Mouse (Mus musculus) right cerebral cortex, postnatal 10 days (tissue): ENCODE results near the gene Gm6370.
"Not testable (repeated sequence)": the region's sequence is repeated elsewhere in the genome, so short reads cannot be mapped to it uniquely, and the experiment has no call there.

Experiments
- DNase-seq, 2 experiments: peaks; one replicate each; pipeline ENCODE4 v3.0.0; 2021; ENCODE audit warnings: low spot score in 2 of 2

Gene Gm6370

DNA sequence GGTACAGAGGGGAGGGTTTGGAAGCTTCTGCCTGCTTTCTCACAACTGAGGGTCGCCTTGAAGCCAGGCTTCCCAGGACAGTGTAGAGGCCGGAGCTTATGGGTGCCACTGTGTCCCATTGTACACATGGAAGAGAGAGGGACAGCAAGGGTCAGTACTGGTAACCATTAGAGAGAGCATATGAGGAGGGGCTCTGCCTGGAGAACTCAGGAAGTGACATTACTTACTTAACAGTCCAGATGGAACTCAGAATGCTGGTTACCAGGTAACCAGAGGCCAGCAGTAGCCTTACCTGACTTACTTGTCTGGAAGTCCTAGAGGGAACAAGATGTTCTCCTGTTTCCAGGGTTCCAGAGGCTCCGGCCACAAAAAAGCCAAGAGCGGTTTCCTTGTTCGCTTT is at the start of gene Gm6370:
TSS of gene Gm6370 (plus strand) at position 301 of the 400 bp plus-strand sequence.
- DNase-seq, result not testable (repeated sequence)

DNA sequence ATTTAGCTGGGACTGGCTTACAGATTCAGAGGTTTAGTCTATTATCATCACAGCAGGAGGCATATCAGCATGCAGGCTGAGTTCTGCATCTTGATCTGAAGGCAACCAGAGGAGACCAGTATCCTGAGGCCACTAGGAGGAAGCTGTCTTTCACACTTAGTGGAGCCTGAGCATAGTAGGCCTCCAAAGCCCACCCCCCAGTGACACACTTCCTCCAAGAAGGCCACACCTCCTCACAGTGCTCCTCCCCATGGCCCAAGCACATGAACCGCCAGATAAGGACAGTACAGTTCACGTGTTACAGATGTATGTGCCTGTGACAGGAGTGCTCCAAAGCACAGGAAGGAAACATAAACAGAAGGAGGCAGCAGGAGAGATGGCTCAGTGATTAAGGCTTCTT is 48.4 kb upstream of the Gm6370 start:
- DNase-seq, result peak; percentile 12 to 13

DNA sequence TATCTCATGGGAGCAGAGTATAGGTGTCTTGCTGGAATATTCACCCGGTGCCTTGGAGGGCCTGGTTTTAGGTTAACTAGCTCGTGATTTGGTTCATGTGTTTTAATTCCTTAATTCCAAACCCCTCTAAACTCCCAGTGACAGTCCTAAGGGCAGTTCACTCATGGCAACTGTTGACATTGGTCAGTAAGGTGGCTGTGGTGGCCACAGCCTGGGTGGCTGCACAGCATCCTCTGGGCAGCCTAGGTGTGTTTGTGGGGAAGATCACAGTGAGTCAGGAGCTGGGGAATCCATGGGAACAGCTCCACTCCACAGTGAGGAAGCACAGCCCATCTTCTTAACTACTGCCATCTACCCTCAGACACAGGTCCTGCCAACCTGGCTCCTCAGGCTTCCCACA is 44.5 kb upstream of the Gm6370 start:
- peak in 1 of 2 experiments; percentile 11 for DNase-seq

DNA sequence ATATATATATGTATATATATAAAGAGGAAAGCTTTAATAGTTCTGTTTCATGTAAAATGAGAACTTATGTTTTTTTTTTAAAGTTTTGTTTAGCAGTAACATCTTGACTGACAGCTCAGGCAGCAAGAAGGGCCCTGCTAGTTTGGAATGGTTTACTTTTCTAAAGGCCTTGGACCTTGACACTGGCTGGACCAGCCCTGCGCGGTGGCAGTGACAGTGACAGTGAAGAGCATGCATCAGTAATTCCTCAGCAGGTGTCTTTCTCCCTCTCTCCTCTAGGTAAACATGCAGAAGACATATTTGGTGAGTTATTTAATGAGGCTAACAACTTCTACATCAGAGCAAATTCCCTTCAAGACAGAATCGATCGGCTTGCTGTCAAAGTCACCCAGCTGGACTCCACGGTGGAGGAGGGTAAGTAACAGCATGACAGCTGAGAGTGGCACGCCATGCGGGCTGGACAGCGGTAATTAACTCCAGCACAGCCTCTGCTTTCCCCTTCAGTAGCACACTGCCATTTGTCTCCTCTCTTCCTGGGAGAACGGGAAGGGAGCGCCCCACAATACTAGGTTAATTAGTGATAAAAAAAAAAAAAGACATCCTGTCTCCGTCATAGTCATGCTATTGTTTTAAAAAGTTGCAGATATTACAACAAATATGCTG is 39.4 kb upstream of the Gm6370 start:
- DNase-seq, result no peak

DNA sequence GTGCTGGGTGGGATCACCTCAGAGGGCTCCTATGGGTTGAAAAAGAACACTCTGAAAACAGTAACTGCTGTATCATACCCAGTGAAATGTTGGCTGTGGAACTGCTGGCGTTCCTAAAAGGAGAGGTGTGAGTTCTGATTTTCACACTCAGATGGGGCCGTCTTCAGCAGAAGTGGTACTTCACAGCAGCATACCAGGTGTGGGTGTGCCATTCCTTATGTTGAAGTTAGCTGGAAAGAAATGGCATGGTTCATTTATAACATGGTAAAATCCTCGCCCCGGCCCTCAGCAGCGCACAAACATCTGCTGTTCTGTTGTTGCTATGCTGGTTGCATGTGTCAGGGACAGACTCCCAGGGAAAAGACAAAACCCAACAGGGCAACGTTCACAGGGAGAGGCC is 37.6 kb upstream of the Gm6370 start:
- no peak for DNase-seq

DNA sequence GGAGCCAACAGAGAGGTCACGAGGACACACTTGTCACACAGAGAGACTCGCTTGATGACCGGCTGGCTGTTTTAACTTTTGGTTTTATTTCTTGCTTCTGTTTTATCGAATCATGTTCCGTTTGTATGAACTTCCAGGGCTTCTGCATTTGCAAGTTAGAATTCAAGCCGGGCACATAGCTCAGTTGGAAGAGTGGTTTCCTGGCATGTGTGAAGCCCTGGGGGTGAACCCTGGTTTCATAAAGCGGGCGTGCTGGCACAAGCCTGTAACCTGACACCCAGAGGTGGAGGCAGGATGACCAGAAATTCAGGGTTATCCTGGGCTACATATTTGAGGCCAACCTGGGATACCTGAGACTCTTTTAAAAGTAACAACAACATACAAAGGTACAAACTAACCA is 29.6 kb upstream of the Gm6370 start:
- no peak for DNase-seq

DNA sequence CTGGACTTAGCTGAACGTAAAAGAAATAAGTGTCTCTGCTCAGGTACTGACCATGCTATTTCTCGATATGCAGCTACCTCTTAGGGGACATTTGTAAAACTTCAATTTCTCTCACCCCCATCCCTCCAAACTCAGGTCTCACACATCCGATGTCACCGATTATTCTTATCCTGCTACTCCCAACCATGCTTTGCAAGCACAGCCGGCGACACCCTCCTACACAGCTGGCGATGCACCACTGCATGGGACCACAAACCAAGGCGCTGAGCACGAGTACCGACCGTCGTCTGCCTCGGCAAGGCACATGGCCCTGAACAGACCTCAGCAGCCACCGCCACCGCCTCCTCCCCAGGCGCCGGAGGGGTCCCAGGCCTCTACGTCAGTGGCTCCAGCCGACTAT is 24.5 kb upstream of the Gm6370 start:
- DNase-seq, result no peak

DNA sequence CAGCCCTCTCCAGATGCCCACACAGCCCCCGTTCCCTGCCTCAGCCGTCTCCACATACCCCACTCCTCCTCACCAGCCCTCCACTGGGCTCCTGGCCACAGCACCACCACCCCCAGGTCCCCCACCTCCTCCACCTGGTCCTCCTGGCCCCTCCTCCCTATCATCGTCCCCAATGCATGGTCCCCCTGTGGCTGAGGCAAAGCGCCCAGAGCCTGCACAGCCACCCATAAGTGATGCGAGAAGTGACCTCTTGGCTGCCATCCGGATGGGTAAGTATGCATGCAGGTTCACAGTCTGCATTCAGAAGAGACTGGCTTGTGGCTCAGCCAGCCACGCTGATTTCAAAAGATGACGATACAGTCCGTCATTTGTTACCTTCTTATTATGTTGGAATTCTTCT is 22.9 kb upstream of the Gm6370 start:
- DNase-seq, result no peak

DNA sequence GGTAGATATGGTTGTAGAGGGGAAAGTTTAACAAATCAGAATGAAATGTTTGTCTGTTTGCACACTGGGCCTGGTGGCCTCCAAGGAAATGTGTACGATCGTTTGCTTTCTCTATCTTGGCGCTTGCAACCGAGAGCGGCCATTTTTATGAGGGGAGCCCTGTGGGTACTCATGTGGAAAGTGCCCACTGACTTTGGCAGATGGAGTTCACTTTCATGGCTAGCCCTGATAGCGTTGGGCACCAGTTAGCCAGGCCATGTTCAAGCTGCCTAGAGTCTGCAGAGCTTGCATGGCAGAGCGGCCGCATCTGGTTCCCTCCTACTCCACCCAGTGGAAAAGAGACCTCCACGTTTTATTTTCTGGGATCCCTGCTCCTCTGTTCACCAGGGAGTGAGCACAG is 20.3 kb upstream of the Gm6370 start:
- DNase-seq, result no peak

DNA sequence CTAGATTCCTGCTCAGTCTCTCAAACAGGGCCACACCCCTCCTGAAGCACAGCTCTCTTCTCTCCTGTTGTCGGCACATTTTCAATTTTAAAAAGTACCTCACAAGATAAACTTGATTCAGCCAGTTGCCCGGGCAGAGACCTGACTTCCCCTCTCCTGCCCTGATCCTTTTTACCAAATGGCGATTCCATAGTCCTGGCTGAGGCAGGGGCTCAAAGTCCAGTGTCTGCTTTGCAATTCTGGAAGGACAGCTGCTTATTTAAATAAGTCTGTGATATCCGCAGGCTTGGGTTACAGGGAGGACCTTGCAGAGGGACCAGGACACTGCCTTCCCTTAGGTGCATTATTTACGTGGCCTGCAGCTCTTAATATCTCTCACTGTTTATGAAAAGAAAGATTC is 19.9 kb upstream of the Gm6370 start:
- no peak for DNase-seq

DNA sequence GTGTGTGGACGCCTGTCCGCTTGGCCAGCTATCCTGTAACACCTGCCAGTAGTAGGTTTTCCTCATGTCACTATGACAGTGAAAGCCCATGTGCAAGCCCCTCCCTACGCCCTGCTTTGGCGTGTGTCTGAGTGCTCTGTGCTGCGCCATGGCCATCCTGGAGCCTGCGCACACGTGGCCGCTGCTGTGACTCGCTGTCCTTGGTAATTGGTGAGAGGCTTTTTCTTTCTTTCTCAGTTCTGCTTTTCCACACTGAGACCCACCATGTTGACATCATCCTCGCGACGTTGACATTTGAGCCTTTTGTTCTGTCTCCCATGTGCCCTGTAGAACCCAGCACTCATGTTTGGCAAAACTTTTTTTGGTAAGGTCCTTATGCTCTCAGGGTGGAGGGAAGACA is 19.3 kb upstream of the Gm6370 start:
- peak in 1 of 2 experiments; percentile 39 for DNase-seq

DNA sequence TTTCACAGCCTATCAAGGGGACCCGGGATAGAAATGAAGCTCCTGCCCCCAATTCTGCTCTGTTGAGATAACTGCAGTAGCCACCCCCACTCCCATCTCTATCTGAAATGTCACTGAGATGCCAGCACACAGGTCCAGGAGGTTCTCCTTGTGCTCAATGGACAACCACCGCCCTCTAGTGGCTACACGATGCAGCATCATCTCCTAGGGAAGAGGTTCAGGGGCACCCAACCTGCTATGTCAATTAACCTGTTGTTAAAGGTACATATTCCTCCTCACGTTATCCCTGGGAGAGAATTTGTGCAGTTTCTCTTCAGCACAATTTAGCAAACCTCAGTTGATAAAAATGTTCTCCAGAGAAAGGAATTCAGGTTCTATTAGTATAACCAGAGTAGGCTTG is 11.6 kb upstream of the Gm6370 start:
- peak; percentile 49 to 61 for DNase-seq

DNA sequence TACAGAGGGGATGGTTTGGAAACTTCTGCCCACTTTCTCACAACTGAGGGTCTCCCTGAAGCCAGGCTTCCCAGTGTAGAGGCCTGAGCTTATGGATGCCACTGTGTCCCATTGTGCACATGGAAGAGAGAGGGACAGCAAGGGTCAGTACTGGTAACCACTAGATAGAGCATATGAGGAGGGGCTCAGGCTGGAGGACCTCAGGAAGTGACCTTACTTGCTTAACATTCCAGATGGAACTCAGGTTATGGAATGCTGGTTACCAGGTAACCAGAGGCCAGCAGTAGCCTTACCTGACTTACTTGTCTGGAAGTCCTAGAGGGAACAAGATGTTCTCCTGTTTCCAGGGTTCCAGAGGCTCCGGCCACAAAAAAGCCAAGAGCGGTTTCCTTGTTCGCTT is 9.5 kb upstream of the Gm6370 start, which contains the start of gene Gm6408:
TSS of gene Gm6408 (plus strand) at position 301 of the 400 bp plus-strand sequence.
- DNase-seq, result not testable (repeated sequence)

DNA sequence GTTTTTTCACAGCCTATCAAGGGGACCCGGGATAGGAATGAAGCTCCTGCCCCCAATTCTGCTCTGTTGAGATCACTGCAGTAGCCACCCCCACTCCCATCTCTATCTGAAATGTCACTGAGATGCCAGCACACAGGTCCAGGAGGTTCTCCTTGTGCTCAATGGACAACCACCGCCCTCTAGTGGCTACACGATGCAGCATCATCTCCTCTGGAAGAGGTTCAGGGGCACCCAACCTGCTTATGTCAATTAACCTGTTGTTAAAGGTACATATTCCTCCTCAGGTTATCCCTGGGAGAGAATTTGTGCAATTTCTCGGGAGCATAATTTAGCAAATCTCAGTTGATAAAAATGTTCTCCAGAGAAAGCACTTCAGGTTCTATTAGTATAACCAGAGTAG is 2.2 kb upstream of the Gm6370 start:
- peak in 1 of 2 experiments; percentile 41 for DNase-seq

DNA sequence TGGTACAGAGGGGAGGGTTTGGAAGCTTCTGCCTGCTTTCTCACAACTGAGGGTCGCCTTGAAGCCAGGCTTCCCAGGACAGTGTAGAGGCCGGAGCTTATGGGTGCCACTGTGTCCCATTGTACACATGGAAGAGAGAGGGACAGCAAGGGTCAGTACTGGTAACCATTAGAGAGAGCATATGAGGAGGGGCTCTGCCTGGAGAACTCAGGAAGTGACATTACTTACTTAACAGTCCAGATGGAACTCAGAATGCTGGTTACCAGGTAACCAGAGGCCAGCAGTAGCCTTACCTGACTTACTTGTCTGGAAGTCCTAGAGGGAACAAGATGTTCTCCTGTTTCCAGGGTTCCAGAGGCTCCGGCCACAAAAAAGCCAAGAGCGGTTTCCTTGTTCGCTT is 10.9 kb downstream of the Gm6370 start, which contains the start of gene 4930449I24Rik:
TSS of gene 4930449I24Rik (plus strand) at position 301 of the 400 bp plus-strand sequence.
- DNase-seq, result not testable (repeated sequence)

DNA sequence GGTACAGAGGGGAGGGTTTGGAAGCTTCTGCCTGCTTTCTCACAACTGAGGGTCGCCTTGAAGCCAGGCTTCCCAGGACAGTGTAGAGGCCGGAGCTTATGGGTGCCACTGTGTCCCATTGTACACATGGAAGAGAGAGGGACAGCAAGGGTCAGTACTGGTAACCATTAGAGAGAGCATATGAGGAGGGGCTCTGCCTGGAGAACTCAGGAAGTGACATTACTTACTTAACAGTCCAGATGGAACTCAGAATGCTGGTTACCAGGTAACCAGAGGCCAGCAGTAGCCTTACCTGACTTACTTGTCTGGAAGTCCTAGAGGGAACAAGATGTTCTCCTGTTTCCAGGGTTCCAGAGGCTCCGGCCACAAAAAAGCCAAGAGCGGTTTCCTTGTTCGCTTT is 22.7 kb downstream of the Gm6370 start, which contains the start of gene Gm3402:
TSS of gene Gm3402 (plus strand) at position 301 of the 400 bp plus-strand sequence.
- not testable (repeated sequence) for DNase-seq

DNA sequence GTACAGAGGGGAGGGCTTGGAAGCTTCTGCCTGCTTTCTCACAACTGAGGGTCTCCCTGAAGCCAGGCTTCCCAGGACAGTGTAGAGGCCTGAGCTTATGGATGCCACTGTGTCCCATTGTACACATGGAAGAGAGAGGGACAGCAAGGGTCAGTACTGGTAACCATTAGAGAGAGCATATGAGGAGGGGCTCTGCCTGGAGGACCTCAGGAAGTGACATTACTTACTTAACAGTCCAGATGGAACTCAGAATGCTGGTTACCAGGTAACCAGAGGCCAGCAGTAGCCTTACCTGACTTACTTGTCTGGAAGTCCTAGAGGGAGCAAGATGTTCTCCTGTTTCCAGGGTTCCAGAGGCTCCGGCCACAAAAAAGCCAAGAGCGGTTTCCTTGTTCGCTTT is 34.3 kb downstream of the Gm6370 start, which contains the start of gene Gm3404:
TSS of gene Gm3404 (plus strand) at position 301 of the 400 bp plus-strand sequence.
- DNase-seq, result not testable (repeated sequence)

DNA sequence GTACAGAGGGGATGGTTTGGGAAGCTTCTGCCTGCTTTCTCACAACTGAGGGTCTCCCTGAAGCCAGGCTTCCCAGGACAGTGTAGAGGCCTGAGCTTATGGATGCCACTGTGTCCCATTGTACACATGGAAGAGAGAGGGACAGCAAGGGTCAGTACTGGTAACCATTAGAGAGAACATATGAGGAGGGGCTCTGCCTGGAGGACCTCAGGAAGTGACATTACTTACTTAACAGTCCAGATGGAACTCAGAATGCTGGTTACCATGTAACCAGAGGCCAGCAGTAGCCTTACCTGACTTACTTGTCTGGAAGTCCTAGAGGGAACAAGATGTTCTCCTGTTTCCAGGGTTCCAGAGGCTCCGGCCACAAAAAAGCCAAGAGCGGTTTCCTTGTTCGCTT is 46.2 kb downstream of the Gm6370 start, which contains the start of gene Gm3409:
TSS of gene Gm3409 (plus strand) at position 301 of the 400 bp plus-strand sequence.
- DNase-seq, result not testable (repeated sequence)
